Mouse (Mus musculus) neural tube, embryonic 14.5 days (tissue): ENCODE data around the gene Mgarp. TPM values are rescaled to one million over a fixed set of nuclear protein-coding genes. Genes with fewer than 3 reads are reported as not detected.

ENCODE experiments used
- ATAC-seq: fragments of 200-750 bp; cut with Nextera tagmentation; 2 replicates; pipeline ENCODE4 v1.8.0; 2017; ENCODE audit warnings: low read depth, mild to moderate bottlenecking, moderate TSS enrichment, moderate library complexity
- H3K27ac ChIP-seq: fragments of 300-500 bp; sonication (generic); 2 replicates; pipeline ENCODE4 v1.5.1; 2014; ENCODE audit warnings: low read depth, mild to moderate bottlenecking, control low read depth, low read length, moderate library complexity, mixed read lengths
- H3K27me3 ChIP-seq: fragments of 300-500 bp; sonication (generic); 2 replicates; pipeline ENCODE4 v1.6.1; 2014; ENCODE audit warnings: low read length; ENCODE audit not compliant: control insufficient read depth, insufficient read depth
- H3K36me3 ChIP-seq: fragments of 300-500 bp; sonication (generic); 2 replicates; pipeline ENCODE4 v1.6.1; 2014; ENCODE audit warnings: low read length, mixed read lengths; ENCODE audit not compliant: control insufficient read depth, insufficient read depth
- H3K4me1 ChIP-seq: fragments of 300-500 bp; sonication (generic); 2 replicates; pipeline ENCODE4 v1.6.1; 2014; ENCODE audit warnings: low read length; ENCODE audit not compliant: control insufficient read depth, insufficient read depth
- H3K4me2 ChIP-seq: fragments of 300-500 bp; sonication (generic); 2 replicates; pipeline ENCODE4 v1.6.1; 2014; ENCODE audit warnings: mild to moderate bottlenecking, low read depth, low read length, control low read depth
- H3K4me3 ChIP-seq: fragments of 300-500 bp; sonication (generic); 2 replicates; pipeline ENCODE4 v1.5.1; 2014; ENCODE audit warnings: low read depth, low read length, control low read depth, mixed read lengths
- H3K9ac ChIP-seq: fragments of 300-500 bp; sonication (generic); replicated peaks from 2 replicates; pipeline ENCODE4 v1.6.1; 2014; ENCODE audit warnings: low read depth, mild to moderate bottlenecking, control low read depth, low read length, mixed read lengths
- H3K9me3 ChIP-seq: fragments of 300-500 bp; sonication (generic); 2 replicates; pipeline ENCODE4 v1.6.1; 2016; ENCODE audit warnings: low read length; ENCODE audit not compliant: control insufficient read depth
- WGBS: fragments of 180-500 bp; shearing (Covaris S2); extraction: QIAGEN DNeasy Blood & Tissue Kit; methylation state at CpG from one replicate; pipeline ENCODE4 v1.1.7; 2014; 5-methylcytosine and 5-hydroxymethylcytosine counted together
- polyA plus RNA-seq: library from polyadenylated mRNA; unstranded; fragments of >200 nt; fragmentation: Nextera tagmentation; extraction: Ambion mirVana; gene quantifications from 2 replicates; pipeline ENCODE4 v1.2.1, GENCODE M21; 2014

Gene Mgarp
- polyA plus RNA-seq, 1 experiment from 2014 or later = not detected

DNA sequence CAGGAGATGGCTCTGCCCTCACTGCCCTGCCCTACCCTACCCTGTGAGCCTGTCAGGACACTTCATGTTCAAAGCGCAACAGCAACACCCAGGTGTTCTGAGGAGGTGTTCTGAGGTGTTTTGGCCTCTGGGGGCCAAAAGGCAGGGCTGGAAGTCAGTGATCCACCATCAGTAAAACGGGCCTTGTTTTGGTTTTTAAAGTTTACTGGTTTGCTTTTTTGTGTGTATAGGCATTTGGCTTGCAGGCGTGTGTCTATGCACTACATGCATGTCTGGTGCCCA, 17.9 kb downstream of the Mgarp start:
- Histone ChIP-seq H3K4me1 (no peaks in the 10 kb centered on the region), H3K27me3 (no peaks in the 10 kb centered on the region), H3K27ac (no peak overlapping the region), H3K4me2 (peak overlapping the region; percentile 30; the same call in 1 of the 2 replicates), H3K36me3 (no peaks in the 10 kb centered on the region), H3K4me3 (no peak overlapping the region), H3K9me3 (no peaks in the 10 kb centered on the region), H3K9ac (no peak overlapping the region)
- 87% methylated on average over 3 of the region's 3 CpGs for WGBS
- ATAC-seq = no peak

DNA sequence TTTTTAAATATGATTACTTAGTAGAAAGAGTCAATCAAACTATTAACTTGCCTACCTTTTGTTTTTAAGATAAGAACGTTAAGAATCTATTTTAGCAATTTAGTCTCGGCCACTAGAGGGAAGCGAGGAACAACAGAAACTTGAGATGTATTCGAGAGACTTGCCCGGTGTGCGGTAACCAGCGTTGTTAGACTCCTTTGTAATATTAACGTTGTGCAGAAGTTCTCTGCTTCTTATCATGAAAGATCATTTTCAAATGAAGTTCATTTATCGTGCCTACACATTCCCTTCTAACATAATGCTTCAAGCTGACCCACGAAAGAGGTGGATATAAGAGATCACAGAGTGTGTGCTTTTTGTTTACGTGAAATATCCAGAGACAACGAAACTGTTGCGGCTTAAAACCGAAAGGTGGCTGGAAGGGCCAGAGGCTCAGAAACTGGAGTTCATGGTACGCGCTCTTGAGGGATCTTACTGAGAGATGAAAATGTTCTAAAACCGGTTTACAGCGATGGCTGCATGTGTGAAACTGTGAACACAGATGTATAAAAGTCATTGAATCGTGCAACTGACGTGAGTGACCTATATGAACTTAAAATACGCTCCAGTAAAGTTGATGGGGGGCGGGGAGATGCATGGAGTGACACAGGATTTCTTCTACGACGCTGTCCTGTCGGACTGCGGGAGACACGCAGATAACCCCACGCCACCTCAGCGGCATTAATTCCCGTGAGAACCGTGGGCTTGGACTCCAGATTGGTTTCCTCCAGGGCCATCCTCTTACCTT, 18.5 kb downstream of the Mgarp start:
- Histone ChIP-seq H3K4me1 (no peaks in the 10 kb centered on the region), H3K9ac (no peak overlapping the region), H3K4me2 (peak overlapping the region; percentile 30; the same call in 1 of the 2 replicates), H3K27ac (no peak overlapping the region), H3K36me3 (no peaks in the 10 kb centered on the region), H3K9me3 (no peaks in the 10 kb centered on the region), H3K4me3 (no peak overlapping the region), H3K27me3 (no peaks in the 10 kb centered on the region)
- 55% methylated on average over 31 of the region's 31 CpGs for WGBS
- no peak for ATAC-seq

DNA sequence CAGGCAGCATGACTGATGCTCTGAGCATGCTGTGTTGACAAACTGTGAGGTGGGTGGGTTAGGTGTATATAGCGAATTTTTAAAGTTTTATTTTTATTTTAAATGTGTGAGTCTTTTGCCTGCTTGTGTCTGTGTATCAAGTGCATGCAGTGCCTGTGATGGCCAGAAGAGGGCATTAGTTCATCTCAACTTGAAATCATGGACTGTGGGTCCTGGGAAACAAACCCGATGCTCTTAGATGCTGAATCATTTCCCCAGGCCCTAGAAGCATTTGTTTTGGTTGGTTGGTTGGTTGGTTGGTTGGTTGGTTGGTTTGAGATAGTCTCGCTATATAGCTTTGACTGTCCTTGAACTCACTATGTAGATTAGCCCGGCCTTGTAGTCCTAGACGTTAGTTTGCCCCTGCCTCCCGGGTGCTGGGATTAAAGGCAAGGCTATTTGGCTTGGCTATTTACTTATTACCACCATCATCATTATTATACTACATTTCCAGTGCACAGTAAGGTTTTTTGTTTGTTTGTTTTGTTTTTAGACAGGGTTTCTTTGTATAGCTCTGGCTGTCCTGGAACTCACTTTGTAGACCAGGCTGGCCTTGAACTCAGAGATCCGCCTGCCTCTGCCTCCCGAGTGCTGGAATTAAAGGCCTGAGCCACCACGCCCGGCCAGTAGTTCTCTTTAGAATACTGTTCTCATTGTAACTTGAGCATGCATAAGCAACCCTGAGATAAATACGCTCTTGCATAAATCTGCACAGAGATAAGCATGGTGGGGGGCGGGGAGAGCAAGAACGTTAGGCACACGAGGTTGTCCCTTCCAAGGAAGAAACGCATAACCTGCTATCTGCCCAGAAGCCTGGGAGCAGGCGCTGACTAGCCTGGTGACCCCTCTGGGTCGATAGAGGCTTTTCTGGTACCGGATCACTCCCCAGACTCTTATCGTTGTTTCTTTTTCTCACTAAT, 21.0 kb downstream of the Mgarp start:
- no peaks in the 10 kb centered on the region for H3K36me3 ChIP-seq
- H3K4me2 ChIP-seq = no peak overlapping the region
- H3K27ac ChIP-seq = no peak overlapping the region
- H3K27me3 ChIP-seq = no peaks in the 10 kb centered on the region
- no peaks in the 10 kb centered on the region for H3K4me1 ChIP-seq
- 87% methylated on average over 19 of the region's 19 CpGs for WGBS
- no peak overlapping the region for H3K4me3 ChIP-seq
- H3K9ac ChIP-seq = no peak overlapping the region
- no peaks in the 10 kb centered on the region for H3K9me3 ChIP-seq
- no peak for ATAC-seq

DNA sequence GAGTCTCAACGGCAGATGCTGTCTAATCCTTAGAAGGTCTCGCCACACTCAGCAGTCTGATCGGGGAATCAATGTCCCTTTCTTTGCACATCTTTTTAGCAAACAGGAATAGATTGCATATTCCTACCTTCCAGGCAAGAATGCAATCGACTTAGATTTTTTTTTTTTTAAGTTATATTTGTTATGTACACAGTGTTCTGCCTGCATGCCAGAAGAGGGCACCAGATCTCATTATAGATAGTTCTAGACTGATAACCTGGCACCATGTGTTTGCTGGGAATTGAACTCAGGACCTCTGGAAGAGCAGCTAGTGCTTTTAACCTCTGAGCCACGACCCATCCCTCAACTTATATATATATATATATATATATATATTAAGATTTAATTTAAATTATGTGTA, 23.0 kb downstream of the Mgarp start:
- no peak for ATAC-seq
- Histone ChIP-seq H3K27ac (no peak overlapping the region), H3K9ac (no peak overlapping the region), H3K4me2 (no peak overlapping the region), H3K36me3 (no peaks in the 10 kb centered on the region), H3K4me3 (no peak overlapping the region), H3K9me3 (no peaks in the 10 kb centered on the region), H3K4me1 (no peaks in the 10 kb centered on the region), H3K27me3 (no peaks in the 10 kb centered on the region)
- 82% methylated on average over 5 of the region's 5 CpGs for WGBS

DNA sequence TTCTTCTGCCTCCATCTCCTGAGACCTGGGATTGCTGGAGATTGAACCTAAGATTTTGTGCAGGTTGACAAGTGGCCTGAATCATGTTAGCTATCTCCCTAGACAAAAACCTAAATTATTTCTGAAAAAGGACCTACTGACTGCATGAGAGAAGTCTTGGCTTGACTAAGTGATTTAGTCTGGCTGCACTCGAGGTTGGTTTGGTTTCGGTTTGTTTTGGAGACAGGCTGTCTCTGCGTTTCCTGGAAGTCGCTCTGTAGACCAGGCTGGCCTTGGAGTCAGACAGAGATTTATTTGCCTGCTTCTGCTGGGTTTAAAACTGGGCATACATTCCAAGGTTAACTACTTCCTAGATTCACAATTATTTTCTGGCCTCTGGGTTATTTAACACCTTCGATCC, 23.7 kb downstream of the Mgarp start:
- WGBS = 71% methylated on average over 5 of the region's 5 CpGs
- Histone ChIP-seq H3K9me3 (no peaks in the 10 kb centered on the region), H3K4me2 (no peak overlapping the region), H3K9ac (no peak overlapping the region), H3K27ac (no peak overlapping the region), H3K4me3 (no peak overlapping the region), H3K27me3 (no peaks in the 10 kb centered on the region), H3K4me1 (no peaks in the 10 kb centered on the region), H3K36me3 (no peaks in the 10 kb centered on the region)
- no peak for ATAC-seq

DNA sequence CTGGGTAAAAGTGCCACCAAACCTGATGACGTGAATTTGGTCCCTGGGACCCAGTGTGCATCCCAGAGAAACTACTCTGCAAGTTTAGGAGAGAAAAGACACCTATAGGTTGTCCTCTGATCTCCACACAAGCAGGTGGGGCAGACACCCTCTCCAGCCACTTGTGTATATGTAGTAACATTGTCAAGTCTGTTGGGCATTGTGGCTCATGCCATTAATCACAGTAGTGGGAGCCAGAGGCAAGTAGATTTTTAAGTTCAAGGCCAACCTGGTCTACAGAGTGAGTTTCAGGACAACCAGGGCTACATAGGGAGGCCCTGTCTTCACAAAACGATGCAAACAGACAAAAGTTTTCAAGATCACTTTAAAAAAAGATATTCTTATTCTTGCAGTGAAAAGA, 24.7 kb downstream of the Mgarp start:
- H3K9me3 ChIP-seq = no peaks in the 10 kb centered on the region
- no peaks in the 10 kb centered on the region for H3K4me1 ChIP-seq
- H3K4me2 ChIP-seq = no peak overlapping the region
- no peak for ATAC-seq
- no peak overlapping the region for H3K4me3 ChIP-seq
- H3K27ac ChIP-seq = no peak overlapping the region
- H3K36me3 ChIP-seq = no peaks in the 10 kb centered on the region
- 74% methylated on average over 2 of the region's 2 CpGs for WGBS
- no peaks in the 10 kb centered on the region for H3K27me3 ChIP-seq
- no peak overlapping the region for H3K9ac ChIP-seq

DNA sequence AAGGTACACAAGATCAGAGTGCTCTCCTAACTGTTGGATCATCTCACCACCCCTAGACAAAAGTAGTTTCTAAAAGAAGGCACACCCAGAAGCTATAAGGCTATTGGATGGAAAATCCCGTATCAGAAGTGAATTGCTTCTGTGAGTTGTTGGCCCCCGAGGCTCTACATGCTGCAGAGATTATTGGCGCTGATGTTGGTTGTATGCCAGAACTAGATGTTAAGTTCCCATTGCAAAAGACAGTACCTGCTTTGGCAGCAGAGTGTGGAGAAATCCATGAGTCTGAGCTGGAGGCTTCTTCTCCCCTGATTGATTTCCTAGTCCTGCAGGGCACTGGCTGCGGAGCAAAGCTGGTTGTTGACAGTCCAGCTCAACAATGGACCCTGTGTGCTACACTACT, 28.5 kb downstream of the Mgarp start:
- no peak for ATAC-seq
- WGBS = 73% methylated on average over 4 of the region's 4 CpGs

DNA sequence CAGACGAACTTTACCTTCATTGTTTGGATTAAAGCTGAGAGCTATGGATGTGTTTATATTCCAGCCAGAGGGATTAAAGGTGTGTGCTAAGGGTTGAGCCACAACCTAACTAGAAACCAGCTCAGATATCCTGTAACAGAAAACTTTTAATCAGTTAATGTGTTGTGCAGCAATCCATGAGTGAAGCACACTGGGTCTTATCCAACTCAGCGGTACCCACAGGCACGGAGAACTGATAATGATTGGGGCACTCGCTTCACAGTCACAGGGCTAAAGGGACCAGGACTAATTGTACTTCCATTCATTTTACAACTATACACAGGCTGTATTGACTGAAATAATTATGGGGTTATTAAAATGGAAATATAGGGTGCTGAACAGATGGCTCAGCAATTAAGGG, 29.6 kb downstream of the Mgarp start:
- no peak for ATAC-seq
- Histone ChIP-seq H3K4me3 (no peak overlapping the region), H3K4me1 (peaks cover 5% of the 10 kb centered on the region; the same call in 1 of the 2 replicates), H3K9me3 (no peaks in the 10 kb centered on the region), H3K4me2 (no peak overlapping the region), H3K36me3 (no peaks in the 10 kb centered on the region), H3K27me3 (no peaks in the 10 kb centered on the region), H3K27ac (no peak overlapping the region), H3K9ac (no peak overlapping the region)
- WGBS = 60% methylated on average over 4 of the region's 4 CpGs

More for the DNA sequence above, 28.5 kb downstream of the Mgarp start:
- no peaks in the 10 kb centered on the region for H3K36me3 ChIP-seq
- H3K4me1 ChIP-seq = peaks cover 5% of the 10 kb centered on the region; the same call in 1 of the 2 replicates
- no peak overlapping the region for H3K27ac ChIP-seq
- H3K4me3 ChIP-seq = no peak overlapping the region
- H3K9me3 ChIP-seq = no peaks in the 10 kb centered on the region
- no peak overlapping the region for H3K4me2 ChIP-seq
- H3K27me3 ChIP-seq = no peaks in the 10 kb centered on the region
- no peak overlapping the region for H3K9ac ChIP-seq

DNA sequence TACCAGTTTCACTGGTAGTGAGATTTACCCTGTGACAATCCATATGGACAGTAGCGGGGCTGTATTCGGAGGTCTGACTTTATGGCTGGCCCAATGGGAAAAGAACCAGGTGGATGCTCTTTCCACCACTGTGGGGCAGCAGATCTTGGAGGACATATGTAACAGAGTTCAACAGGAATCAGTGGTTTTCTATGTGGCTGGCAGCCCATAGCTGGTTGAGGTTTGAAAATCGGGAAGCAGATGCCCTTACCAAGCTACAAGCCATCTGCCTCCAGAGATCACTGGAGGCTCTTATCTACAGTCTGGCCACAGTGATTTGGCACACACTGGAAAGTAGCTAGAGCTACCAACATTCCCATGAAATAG, 31.0 kb downstream of the Mgarp start:
- peak overlapping the region; percentile 60 for H3K4me2 ChIP-seq
- no peak overlapping the region for H3K27ac ChIP-seq
- H3K27me3 ChIP-seq = no peaks in the 10 kb centered on the region
- peaks cover 5% of the 10 kb centered on the region; the same call in 1 of the 2 replicates for H3K4me1 ChIP-seq
- WGBS = 9% methylated on average over 3 of the region's 3 CpGs
- H3K9me3 ChIP-seq = no peaks in the 10 kb centered on the region
- H3K9ac ChIP-seq = peak overlapping the region; percentile 35; the same call in 1 of the 2 replicates
- peak overlapping the region; percentile 37; the same call in 1 of the 2 replicates for H3K4me3 ChIP-seq
- ATAC-seq = no peak
- no peaks in the 10 kb centered on the region for H3K36me3 ChIP-seq
